Mouse (Mus musculus) ES-Bruce4 (cell line): Measurements from ENCODE around the gene Dnajb8.

Experiments used
- CTCF ChIP-seq: IDR thresholded peaks from one replicate; pipeline ENCODE4 v1.8.1; 2011; ENCODE audit warnings: low read depth, low read length
- EP300 ChIP-seq: IDR thresholded peaks from 2 replicates; pipeline ENCODE4 v1.6.1; 2011; ENCODE audit warnings: low read depth, low read length; ENCODE audit not compliant: insufficient read depth
- POLR2A ChIP-seq: IDR thresholded peaks from one replicate; pipeline ENCODE4 v1.8.1; 2011; ENCODE audit warnings: low read length; ENCODE audit not compliant: insufficient read depth

DNA sequence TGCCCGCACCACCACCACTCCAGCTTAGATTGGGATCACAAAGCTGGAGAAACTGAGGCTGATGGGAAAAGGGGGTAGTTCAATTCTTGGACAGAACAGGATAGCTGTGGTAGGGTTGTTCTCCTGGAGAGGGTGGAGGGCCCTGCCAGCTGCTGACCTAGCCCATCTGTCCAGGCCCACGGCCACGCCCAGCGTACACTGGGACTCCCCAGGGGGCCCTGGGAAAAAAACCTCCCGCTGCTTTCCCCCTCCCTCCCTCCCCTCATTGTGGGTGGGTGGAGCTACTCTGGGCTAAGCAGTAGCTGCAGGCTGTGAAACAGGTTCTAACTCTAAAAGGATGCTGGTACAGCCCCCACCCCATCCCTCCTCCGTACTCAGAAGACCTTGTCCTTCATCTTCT, 6.3 kb upstream of the Dnajb8 start:
- no peak for TF ChIP-seq CTCF
- 0 out of 2 replicates have a peak, but pooled peaks have one; percentile 11 for TF ChIP-seq EP300
- TF ChIP-seq POLR2A, result no peak
